Mouse (Mus musculus) intestine, embryonic 15.5 days (tissue): ENCODE results near the gene Olfr705. TPM values are rescaled to one million over a fixed set of nuclear protein-coding genes. Genes with fewer than 3 reads are reported as not detected.
"Not testable (repeated sequence)": the region's sequence is repeated elsewhere in the genome, so short reads cannot be mapped to it uniquely, and the experiment has no call there.

ENCODE experiments used
- ATAC-seq: fragments of 200-750 bp; cut with Nextera tagmentation; 2 replicates; pipeline ENCODE4 v1.8.0; 2017; ENCODE audit warnings: moderate TSS enrichment, moderate library complexity
- H3K27ac ChIP-seq: fragments of 300-500 bp; sonication (generic); 2 replicates; pipeline ENCODE4 v1.5.1; 2015; ENCODE audit warnings: mild to moderate bottlenecking, inconsistent platforms
- H3K27me3 ChIP-seq: fragments of 300-500 bp; sonication (generic); replicated peaks from 2 replicates; pipeline ENCODE4 v1.6.1; 2015; ENCODE audit warnings: inconsistent platforms
- H3K36me3 ChIP-seq: fragments of 300-500 bp; sonication (generic); 2 replicates; pipeline ENCODE4 v1.6.1; 2015; ENCODE audit warnings: inconsistent platforms
- H3K4me1 ChIP-seq: fragments of 300-500 bp; sonication (generic); replicated peaks from 2 replicates; pipeline ENCODE4 v1.6.1; 2015; ENCODE audit warnings: inconsistent platforms
- H3K4me2 ChIP-seq: fragments of 300-500 bp; sonication (generic); replicated peaks from 2 replicates; pipeline ENCODE4 v1.6.1; 2015; ENCODE audit warnings: mild to moderate bottlenecking, inconsistent platforms
- H3K4me3 ChIP-seq: fragments of 300-500 bp; sonication (generic); replicated peaks from 2 replicates; pipeline ENCODE4 v1.5.1; 2015; ENCODE audit warnings: inconsistent platforms
- H3K9ac ChIP-seq: fragments of 300-500 bp; sonication (generic); 2 replicates; pipeline ENCODE4 v1.6.1; 2015; ENCODE audit warnings: inconsistent platforms
- H3K9me3 ChIP-seq: fragments of 300-500 bp; sonication (generic); 2 replicates; pipeline ENCODE4 v1.6.1; 2016; ENCODE audit warnings: inconsistent platforms
- WGBS: fragments of 180-500 bp; shearing (Covaris S2); methylation state at CpG from one replicate; pipeline ENCODE4 v1.1.7; 2015; 5-methylcytosine and 5-hydroxymethylcytosine counted together
- polyA plus RNA-seq: library from polyadenylated mRNA; unstranded; fragments of >200 nt; fragmentation: Nextera tagmentation; extraction: Ambion mirVana; gene quantifications from 2 replicates; pipeline ENCODE4 v1.2.1, GENCODE M21; 2015

The Olfr705 gene
- not detected in 2 replicates for polyA plus RNA-seq

DNA sequence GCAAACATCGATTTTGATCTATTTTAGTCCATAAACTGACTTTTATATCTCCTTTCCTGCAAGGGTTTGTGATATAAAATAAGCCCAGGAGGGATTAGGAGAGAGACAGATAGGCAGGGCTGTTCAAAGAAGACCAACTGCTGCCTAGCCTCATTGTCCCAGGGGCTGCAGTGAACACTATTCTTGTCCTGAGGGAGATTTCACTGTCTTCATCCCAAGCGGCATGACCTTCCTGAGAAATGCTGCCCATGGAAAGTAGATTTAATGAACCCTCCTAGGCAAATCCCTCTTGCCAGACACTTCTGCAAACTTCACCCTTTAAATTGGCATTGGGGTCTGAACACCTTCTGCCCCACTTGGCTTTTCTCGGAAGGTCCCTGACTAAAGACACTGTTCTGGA is at the start of gene Olfr705:
Gene Olfr705 (minus strand): TSS at position 101 of the 400 bp plus-strand sequence.
- Histone ChIP-seq H3K27ac (no peak within 1 kb of the TSS), H3K9ac (no peak within 1 kb of the TSS), H3K4me3 (no peak within 1 kb of the TSS), H3K27me3 (no peaks in the 10 kb centered on the region), H3K36me3 (no peaks in the 10 kb centered on the region), H3K4me2 (no peak within 1 kb of the TSS), H3K9me3 (no peaks in the 10 kb centered on the region), H3K4me1 (no peaks in the 10 kb centered on the region)
- no peak for ATAC-seq
- 76% methylated on average over 3 of the region's 3 CpGs for WGBS

DNA sequence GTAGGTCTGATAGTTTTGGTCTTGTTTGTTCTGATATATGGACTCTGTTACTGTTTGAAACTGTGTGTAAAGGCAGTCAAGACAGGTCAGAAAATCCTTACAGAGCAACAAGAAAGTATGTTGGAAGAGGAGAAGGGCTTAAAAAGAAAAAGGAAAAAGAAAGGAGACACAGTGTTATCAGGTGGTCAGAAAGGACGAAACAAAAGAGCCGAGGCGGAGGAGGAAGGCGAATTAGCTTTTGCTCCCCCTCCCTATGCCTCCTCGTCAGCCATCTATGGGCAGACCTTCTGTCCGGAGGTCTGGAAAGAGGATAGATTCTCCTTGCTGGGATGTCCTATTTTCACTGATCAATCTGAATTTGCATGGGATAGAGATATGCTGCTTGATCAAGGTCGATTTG is 44.3 kb upstream of the Olfr705 start:
- not testable (repeated sequence) for H3K36me3 ChIP-seq, ATAC-seq, H3K9me3 ChIP-seq, H3K27ac ChIP-seq, H3K4me3 ChIP-seq, H3K27me3 ChIP-seq, H3K4me1 ChIP-seq, H3K4me2 ChIP-seq, H3K9ac ChIP-seq
- 83% methylated on average over 7 of the region's 7 CpGs for WGBS

DNA sequence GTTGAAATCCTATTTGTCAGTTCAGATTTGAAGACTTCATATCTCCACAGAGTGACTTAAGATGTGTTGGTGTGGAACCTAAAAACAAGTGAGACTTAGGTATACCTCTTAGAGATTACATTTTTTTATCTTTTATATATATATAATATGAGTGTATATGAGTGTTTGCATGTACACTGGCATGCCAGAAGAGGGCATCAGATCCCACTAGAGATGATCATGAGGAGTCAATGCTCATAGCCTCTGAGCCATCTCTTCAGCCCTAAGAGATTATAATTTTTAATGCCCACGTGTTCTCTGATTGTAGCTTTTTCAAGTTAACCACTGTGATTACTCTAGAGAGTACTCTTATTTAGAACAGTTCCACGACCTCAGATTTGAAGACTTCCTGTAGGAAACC is 31.0 kb upstream of the Olfr705 start, which contains the start of gene Olfr1532-ps1:
Gene Olfr1532-ps1 (plus strand): TSS at position 326 of the 400 bp plus-strand sequence.
- Histone ChIP-seq H3K4me1 (no peaks in the 10 kb centered on the region), H3K9ac (no peak within 1 kb of the TSS), H3K27me3 (no peaks in the 10 kb centered on the region), H3K27ac (no peak within 1 kb of the TSS), H3K36me3 (no peaks in the 10 kb centered on the region), H3K4me2 (no peak within 1 kb of the TSS), H3K4me3 (no peak within 1 kb of the TSS), H3K9me3 (no peaks in the 10 kb centered on the region)
- WGBS: 56% methylated on average over 2 of the region's 2 CpGs
- ATAC-seq: no peak

DNA sequence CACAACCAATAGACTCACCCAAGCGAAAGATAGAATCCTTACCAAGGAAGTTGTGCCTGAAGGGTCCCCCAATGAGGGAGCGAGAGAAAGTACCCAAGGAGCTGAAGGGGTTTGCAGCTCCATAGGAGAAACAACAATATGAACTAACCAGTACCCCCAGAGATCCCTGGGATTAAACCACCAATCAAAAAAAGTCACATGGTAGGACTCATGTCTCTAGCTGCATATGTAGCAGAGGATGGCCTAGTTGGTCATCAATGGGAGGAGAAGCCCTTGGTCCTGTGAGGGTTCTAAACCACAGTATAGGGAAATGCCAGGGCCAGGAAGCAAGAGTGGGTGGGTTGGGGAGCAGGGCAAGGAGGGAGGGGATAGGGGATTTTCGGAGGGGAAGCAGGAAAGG is 24.4 kb upstream of the Olfr705 start, which contains the start of gene Olfr707:
Gene Olfr707 (minus strand): TSS at position 101 of the 400 bp plus-strand sequence.
- not testable (repeated sequence) for H3K9ac ChIP-seq, H3K27ac ChIP-seq, H3K9me3 ChIP-seq, H3K4me2 ChIP-seq, H3K4me3 ChIP-seq, H3K4me1 ChIP-seq, H3K27me3 ChIP-seq, ATAC-seq, H3K36me3 ChIP-seq
- whole genome bisulfite sequencing: 83% methylated on average over 3 of the region's 3 CpGs

DNA sequence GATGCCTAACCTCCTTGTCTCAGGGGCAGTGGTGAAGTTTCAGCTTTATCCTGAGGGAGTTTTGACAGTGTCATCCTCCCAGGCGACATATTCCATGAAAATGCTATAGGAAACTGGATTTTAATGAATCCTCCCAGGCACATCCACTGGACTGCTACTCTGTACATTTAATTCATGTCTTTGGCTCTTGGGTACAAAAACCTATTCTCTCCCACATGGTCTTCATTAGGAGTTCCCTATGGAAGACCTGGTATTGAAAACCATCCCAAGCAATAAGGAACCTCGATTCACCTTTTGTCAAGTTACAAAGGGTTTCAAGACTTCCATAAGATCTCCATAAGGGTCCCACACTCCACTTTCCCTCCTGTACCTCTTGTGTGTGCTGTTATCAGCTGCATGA is 11.4 kb upstream of the Olfr705 start, which contains the start of gene Olfr706:
Gene Olfr706 (minus strand): TSS at position 101 of the 400 bp plus-strand sequence.
- H3K27ac ChIP-seq: no peak within 1 kb of the TSS
- H3K36me3 ChIP-seq: no peaks in the 10 kb centered on the region
- H3K27me3 ChIP-seq: no peaks in the 10 kb centered on the region
- no peak within 1 kb of the TSS for H3K4me3 ChIP-seq
- H3K4me2 ChIP-seq: no peak within 1 kb of the TSS
- H3K4me1 ChIP-seq: no peaks in the 10 kb centered on the region
- ATAC-seq: no peak
- H3K9ac ChIP-seq: no peak within 1 kb of the TSS
- 82% methylated on average over 2 of the region's 2 CpGs for WGBS
- H3K9me3 ChIP-seq: no peaks in the 10 kb centered on the region

DNA sequence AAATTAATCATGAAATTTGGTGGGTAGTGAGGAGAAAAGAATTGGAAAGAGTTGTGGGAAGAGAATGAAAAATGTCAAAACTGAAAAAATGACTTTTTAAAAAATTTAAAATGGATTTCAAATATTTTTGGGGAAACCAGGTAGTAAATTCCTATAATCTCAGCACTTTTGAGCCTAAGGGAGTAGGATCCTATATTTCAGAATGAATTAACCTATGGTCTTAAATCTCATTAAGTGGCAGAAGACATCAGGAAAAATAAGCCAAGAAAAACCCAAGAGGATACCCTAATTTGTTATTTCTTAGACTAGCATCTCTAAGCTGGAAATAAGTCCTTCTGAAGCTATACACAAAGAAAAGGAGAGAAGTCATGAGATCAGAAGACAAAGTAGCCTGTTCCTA is 13.8 kb downstream of the Olfr705 start, which contains the start of gene Olfr704:
Gene Olfr704 (plus strand): TSS at position 301 of the 400 bp plus-strand sequence.
- no peaks in the 10 kb centered on the region for H3K36me3 ChIP-seq
- H3K9ac ChIP-seq: no peak within 1 kb of the TSS
- H3K27ac ChIP-seq: no peak within 1 kb of the TSS
- no peak within 1 kb of the TSS for H3K4me2 ChIP-seq
- no peaks in the 10 kb centered on the region for H3K4me1 ChIP-seq
- no peak within 1 kb of the TSS for H3K4me3 ChIP-seq
- ATAC-seq: no peak
- no peaks in the 10 kb centered on the region for H3K27me3 ChIP-seq
- no peaks in the 10 kb centered on the region for H3K9me3 ChIP-seq

DNA sequence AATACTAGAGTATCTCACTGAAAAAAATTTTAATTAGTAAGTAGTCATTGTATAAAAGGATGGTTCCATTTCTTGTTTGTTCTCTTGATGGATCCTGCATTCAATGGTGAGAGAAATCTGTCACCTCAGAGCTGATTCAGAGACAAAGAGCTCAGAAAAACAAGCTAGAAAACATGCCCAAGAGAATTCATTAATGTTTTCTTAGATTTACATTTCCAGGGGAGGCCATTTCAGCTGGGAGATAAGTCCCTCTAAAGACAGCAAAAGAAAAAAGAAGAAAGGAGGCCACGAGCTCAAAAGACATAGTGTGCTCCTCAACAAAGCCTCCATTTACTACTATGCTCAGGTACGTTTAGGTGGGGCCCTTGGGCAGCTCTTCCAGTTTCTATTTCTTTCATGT is 33.6 kb downstream of the Olfr705 start, which contains the start of gene Olfr703:
Gene Olfr703 (plus strand): TSS at position 301 of the 400 bp plus-strand sequence.
- no peak for ATAC-seq
- H3K27me3 ChIP-seq: no peaks in the 10 kb centered on the region
- H3K4me2 ChIP-seq: no peak within 1 kb of the TSS
- H3K9me3 ChIP-seq: no peaks in the 10 kb centered on the region
- H3K27ac ChIP-seq: no peak within 1 kb of the TSS
- H3K4me3 ChIP-seq: no peak within 1 kb of the TSS
- 50% methylated on average over 2 of the region's 2 CpGs for WGBS
- H3K9ac ChIP-seq: no peak within 1 kb of the TSS
- no peaks in the 10 kb centered on the region for H3K36me3 ChIP-seq
- no peaks in the 10 kb centered on the region for H3K4me1 ChIP-seq

DNA sequence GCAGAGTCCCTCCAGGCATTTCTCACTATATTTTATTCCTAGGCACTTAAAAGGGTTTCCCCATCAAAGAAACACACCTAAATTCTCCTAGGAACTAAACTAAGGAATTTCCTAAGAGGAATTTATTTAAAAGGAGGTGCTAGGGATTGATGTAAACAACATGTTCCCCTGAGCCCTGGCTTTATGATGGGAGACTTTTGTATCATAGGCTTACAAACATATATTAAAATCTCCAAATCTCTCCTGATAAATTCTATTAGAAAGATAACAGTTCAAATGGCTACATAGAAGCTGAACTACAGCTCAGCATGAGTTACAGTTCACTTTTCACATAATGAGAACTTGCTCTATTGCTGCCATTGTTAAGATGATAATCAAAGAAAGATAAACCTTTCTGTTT is 42.9 kb downstream of the Olfr705 start, which contains the start of gene Olfr702:
Gene Olfr702 (minus strand): TSS at position 101 of the 400 bp plus-strand sequence.
- Histone ChIP-seq H3K4me2 (no peak within 1 kb of the TSS), H3K4me1 (no peaks in the 10 kb centered on the region), H3K36me3 (no peaks in the 10 kb centered on the region), H3K9ac (no peak within 1 kb of the TSS), H3K4me3 (no peak within 1 kb of the TSS), H3K9me3 (no peaks in the 10 kb centered on the region), H3K27ac (no peak within 1 kb of the TSS), H3K27me3 (no peaks in the 10 kb centered on the region)
- ATAC-seq: no peak

Other genes with a start within 250 kb of the Olfr705 start
- gene Olfr693, start 196.3 kb downstream of the Olfr705 start, polyA plus RNA-seq: not detected in 2 replicates
- not detected in 2 replicates for gene Olfr694, start 185.1 kb downstream of the Olfr705 start, polyA plus RNA-seq
- not detected in 2 replicates for gene Olfr695, start 160.5 kb downstream of the Olfr705 start, polyA plus RNA-seq
- not detected in 2 replicates for gene Olfr697, start 134.4 kb downstream of the Olfr705 start, polyA plus RNA-seq
- gene Olfr698, start 121.5 kb downstream of the Olfr705 start, polyA plus RNA-seq: not detected in 2 replicates
- gene Olfr699, start 83.7 kb downstream of the Olfr705 start, polyA plus RNA-seq: not detected in 2 replicates
- not detected in 2 replicates for gene Olfr700, start 68.1 kb downstream of the Olfr705 start, polyA plus RNA-seq
- not detected in 2 replicates for gene Olfr701, start 62.8 kb downstream of the Olfr705 start, polyA plus RNA-seq
- gene Olfr702, start 43.0 kb downstream of the Olfr705 start, polyA plus RNA-seq: not detected in 2 replicates
- gene Olfr703, start 33.5 kb downstream of the Olfr705 start, polyA plus RNA-seq: not detected in 2 replicates
- not detected in 2 replicates for gene Olfr704, start 13.7 kb downstream of the Olfr705 start, polyA plus RNA-seq
- gene Olfr706, start 11.3 kb upstream of the Olfr705 start, polyA plus RNA-seq: not detected in 2 replicates
- gene Olfr707, start 24.4 kb upstream of the Olfr705 start, polyA plus RNA-seq: not detected in 2 replicates
- gene Olfr1532-ps1, start 31.1 kb upstream of the Olfr705 start, polyA plus RNA-seq: not detected in 2 replicates
- not detected in 2 replicates for gene Olfr709-ps1, start 55.3 kb upstream of the Olfr705 start, polyA plus RNA-seq
- gene Olfr710, start 71.4 kb upstream of the Olfr705 start, polyA plus RNA-seq: not detected in 2 replicates
- gene Olfr6, start 87.0 kb upstream of the Olfr705 start, polyA plus RNA-seq: not detected in 2 replicates
- not detected in 2 replicates for gene Olfr711, start 98.6 kb upstream of the Olfr705 start, polyA plus RNA-seq
- not detected in 2 replicates for gene Olfr2, start 129.2 kb upstream of the Olfr705 start, polyA plus RNA-seq
- not detected in 2 replicates for gene Olfr713, start 154.3 kb upstream of the Olfr705 start, polyA plus RNA-seq
- not detected in 2 replicates for gene Olfr714, start 194.1 kb upstream of the Olfr705 start, polyA plus RNA-seq
- gene Olfr17, start 216.3 kb upstream of the Olfr705 start, polyA plus RNA-seq: not detected in 2 replicates
- gene Olfr715b, start 233.5 kb upstream of the Olfr705 start, polyA plus RNA-seq: not detected in 2 replicates